Mouse (Mus musculus) megakaryocyte progenitor cell, adult 5-6 weeks (primary cell): ENCODE data around the gene Rnf121. TPM values are rescaled to one million over a fixed set of nuclear protein-coding genes. Genes with fewer than 3 reads are reported as not detected.

Source experiments
- ATAC-seq: replicated peaks from 2 replicates; pipeline ENCODE4 v1.8.0; 2016; ENCODE audit warnings: mild to moderate bottlenecking, moderate TSS enrichment, inconsistent platforms; ENCODE audit not compliant: poor library complexity
- total RNA-seq, 2 experiments: library from RNA; stranded (forward) in 1 of 2; stranded (reverse) in 1 of 2; fragments of 157-497, 149-512 nt in 1 of 2; fragments of 200-1000 nt in 1 of 2; gene quantifications; 2 replicates each; pipeline versions ENCODE4 v1.2.3 to v1.2.4; 2015 to 2017

Rnf121 gene
- total RNA-seq, 2 experiments from 2014 or later, result 11.3 to 12.7 TPM

GRCm38 (mm10) chr7:102000921-102001630, 64.2 kb downstream of the Rnf121 start:
- ATAC-seq, result no peak

GRCm38 (mm10) chr7:102000296-102000695, 65.0 kb downstream of the Rnf121 start:
- ATAC-seq, result no peak

GRCm38 (mm10) chr7:101999461-102000151, 65.7 kb downstream of the Rnf121 start:
- ATAC-seq, result no peak

GRCm38 (mm10) chr7:101998194-101998927, 66.9 kb downstream of the Rnf121 start:
- ATAC-seq, result peak; percentile 95

- no peak for ATAC-seq
Observed at GRCm38 (mm10) chr7:101994241-101994640, 71.0 kb downstream of the Rnf121 start.

- no peak for ATAC-seq
Observed at GRCm38 (mm10) chr7:101985081-101985480, 80.2 kb downstream of the Rnf121 start.

GRCm38 (mm10) chr7:101982735-101983134, 82.5 kb downstream of the Rnf121 start:
- ATAC-seq, result no peak

- ATAC-seq, result peak; percentile 18; the same call in 1 of the 2 replicates
Observed at GRCm38 (mm10) chr7:101974505-101974904, 90.8 kb downstream of the Rnf121 start.

- no peak for ATAC-seq
Observed at GRCm38 (mm10) chr7:101973730-101974129, 91.5 kb downstream of the Rnf121 start.

GRCm38 (mm10) chr7:101971721-101972120, 93.5 kb downstream of the Rnf121 start:
- ATAC-seq, result no peak

- peak; percentile 60 for ATAC-seq
Observed at GRCm38 (mm10) chr7:101970821-101971461, 94.3 kb downstream of the Rnf121 start.

GRCm38 (mm10) chr7:101970429-101970775, 94.9 kb downstream of the Rnf121 start:
- ATAC-seq, result peak; percentile 21

- peak; percentile 58 for ATAC-seq
Observed at GRCm38 (mm10) chr7:101969694-101970428, 95.4 kb downstream of the Rnf121 start.

Other genes with a start within 250 kb of the Rnf121 start
- gene Phox2a, start 247.2 kb downstream of the Rnf121 start, total RNA-seq (2015), result not detected in 2 replicates
- gene Phox2a, start 247.2 kb downstream of the Rnf121 start, total RNA-seq (2017), result not detected in 2 replicates
- gene Inppl1, start 227.2 kb downstream of the Rnf121 start, total RNA-seq (2015), result 1.2 and 4.0 TPM in 2 replicates
- 1.6 and 4.6 TPM in 2 replicates for gene Inppl1, start 227.2 kb downstream of the Rnf121 start, total RNA-seq (2017)
- gene Folr2, start 208.3 kb downstream of the Rnf121 start, total RNA-seq (2015), result not detected in 2 replicates
- gene Folr2, start 208.3 kb downstream of the Rnf121 start, total RNA-seq (2017), result not detected in 2 replicates
- 56.2 and 70.6 TPM in 2 replicates for gene Anapc15, start 201.8 kb downstream of the Rnf121 start, total RNA-seq (2015)
- gene Anapc15, start 201.8 kb downstream of the Rnf121 start, total RNA-seq (2017), result 98.6 and 132 TPM in 2 replicates
- gene Folr1, start 194.7 kb downstream of the Rnf121 start, total RNA-seq (2015), result 0.74 and 1.9 TPM in 2 replicates
- gene Folr1, start 194.7 kb downstream of the Rnf121 start, total RNA-seq (2017), result 0.37 TPM in 1 of 2 replicates, not detected in the other
- gene Lamtor1, start 159.6 kb downstream of the Rnf121 start, total RNA-seq (2015), result 74.7 and 91.8 TPM in 2 replicates
- 75.0 and 75.7 TPM in 2 replicates for gene Lamtor1, start 159.6 kb downstream of the Rnf121 start, total RNA-seq (2017)
- 0.10 TPM in 1 of 2 replicates, not detected in the other for gene Tomt, start 159.1 kb downstream of the Rnf121 start, total RNA-seq (2015)
- 0.07 TPM in 1 of 2 replicates, not detected in the other for gene Tomt, start 159.1 kb downstream of the Rnf121 start, total RNA-seq (2017)
- gene Lrrc51, start 131.6 kb downstream of the Rnf121 start, total RNA-seq (2015), result 1.9 and 3.8 TPM in 2 replicates
- 1.0 TPM in 1 of 2 replicates, not detected in the other for gene Lrrc51, start 131.6 kb downstream of the Rnf121 start, total RNA-seq (2017)
- gene Numa1, start 131.4 kb downstream of the Rnf121 start, total RNA-seq (2015), result 83.1 and 93.8 TPM in 2 replicates
- 156 and 190 TPM in 2 replicates for gene Numa1, start 131.4 kb downstream of the Rnf121 start, total RNA-seq (2017)
- gene Il18bp, start 46.8 kb downstream of the Rnf121 start, total RNA-seq (2015), result 3.1 and 7.6 TPM in 2 replicates
- gene Il18bp, start 46.8 kb downstream of the Rnf121 start, total RNA-seq (2017), result 2.1 and 2.5 TPM in 2 replicates
- 17.6 and 19.7 TPM in 2 replicates for gene Xndc1, start within 50 bp of the Rnf121 start, total RNA-seq (2015)
- gene Xndc1, start within 50 bp of the Rnf121 start, total RNA-seq (2017), result 28.4 and 30.3 TPM in 2 replicates
- gene Xntrpc, start 244 bp upstream of the Rnf121 start, total RNA-seq (2015), result 0.57 and 0.85 TPM in 2 replicates
- 0.34 and 0.92 TPM in 2 replicates for gene Xntrpc, start 244 bp upstream of the Rnf121 start, total RNA-seq (2017)
- not detected in 2 replicates for gene Trpc2, start 17.6 kb upstream of the Rnf121 start, total RNA-seq (2015)
- 0.24 TPM in 1 of 2 replicates, not detected in the other for gene Trpc2, start 17.6 kb upstream of the Rnf121 start, total RNA-seq (2017)
- gene Art1, start 36.3 kb upstream of the Rnf121 start, total RNA-seq (2015), result not detected in 2 replicates
- not detected in 2 replicates for gene Art1, start 36.3 kb upstream of the Rnf121 start, total RNA-seq (2017)
- 0.12 TPM in 1 of 2 replicates, not detected in the other for gene Art5, start 44.0 kb upstream of the Rnf121 start, total RNA-seq (2015)
- 0.17 and 0.20 TPM in 2 replicates for gene Art5, start 44.0 kb upstream of the Rnf121 start, total RNA-seq (2017)
- gene Chrna10, start 51.4 kb upstream of the Rnf121 start, total RNA-seq (2015), result not detected in 2 replicates
- not detected in 2 replicates for gene Chrna10, start 51.4 kb upstream of the Rnf121 start, total RNA-seq (2017)
- gene Nup98, start 144.7 kb upstream of the Rnf121 start, total RNA-seq (2015), result 75.3 TPM in 2 replicates
- 41.3 and 46.1 TPM in 2 replicates for gene Nup98, start 144.7 kb upstream of the Rnf121 start, total RNA-seq (2017)
- gene Pgap2, start 144.7 kb upstream of the Rnf121 start, total RNA-seq (2015), result 71.9 and 80.7 TPM in 2 replicates
- gene Pgap2, start 144.7 kb upstream of the Rnf121 start, total RNA-seq (2017), result 30.6 and 32.9 TPM in 2 replicates
- gene Rhog, start 190.6 kb upstream of the Rnf121 start, total RNA-seq (2015), result 208 and 213 TPM in 2 replicates
- gene Rhog, start 190.6 kb upstream of the Rnf121 start, total RNA-seq (2017), result 44.7 and 47.3 TPM in 2 replicates
- 22.4 and 23.5 TPM in 2 replicates for gene Stim1, start 202.3 kb upstream of the Rnf121 start, total RNA-seq (2015)
- 33.5 and 36.4 TPM in 2 replicates for gene Stim1, start 202.3 kb upstream of the Rnf121 start, total RNA-seq (2017)